Mouse (Mus musculus) cerebellum, adult 2 months (tissue): ENCODE results near the gene Cavin2.

Experiments
- CTCF ChIP-seq: fragments of 200-500 bp; IDR thresholded peaks from 2 replicates; pipeline ENCODE4 v1.5.1; 2011; ENCODE audit warnings: low read depth, mild to moderate bottlenecking, control low read depth, low read length, moderate library complexity, borderline replicate concordance; ENCODE audit not compliant: insufficient read depth
- POLR2A ChIP-seq: fragments of 200-500 bp; IDR thresholded peaks from 2 replicates; pipeline ENCODE4 v1.6.1; 2011; ENCODE audit warnings: low read length, control low read depth, borderline replicate concordance; ENCODE audit not compliant: insufficient read depth

DNA sequence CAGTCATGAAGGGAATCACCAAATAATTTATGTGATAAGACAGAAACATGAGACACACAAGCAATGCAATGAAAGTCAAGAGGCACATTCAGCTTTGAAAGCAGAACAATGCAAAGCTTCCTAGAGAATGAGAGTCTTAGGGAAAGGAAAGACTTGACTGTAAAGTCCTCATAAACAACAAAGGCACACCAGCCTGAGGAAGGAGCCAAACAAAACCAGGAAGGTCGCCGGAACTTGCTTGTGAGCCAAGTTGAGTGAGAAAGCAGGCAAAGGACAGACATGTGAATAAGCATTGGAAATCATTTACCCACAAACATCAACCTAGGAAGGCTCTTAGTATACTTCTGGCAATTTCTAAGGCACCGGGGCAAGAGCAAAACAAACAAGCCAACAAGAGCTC lies 43.5 kb upstream of the Cavin2 start:
- TF ChIP-seq CTCF (no peak), POLR2A (no peak)
